Mouse (Mus musculus): ENCODE data around the gene Scrn2.

- no peak for TF ChIP-seq TAL1 (IDR thresholded peaks at IDR 0.05; ENCODE audit: low read length)
- TF ChIP-seq GATA1 (IDR thresholded peaks at IDR 0.05; ENCODE audit: low read length) = no peak
Measured at GRCm38 (mm10) chr11:97033781-97034180, 4.0 kb downstream of the Scrn2 start.
